In genomic region chr1:51074076-51074475, GRCm38 (mm10) we compare ENCODE assay signal across 27 mouse cellular contexts.
"Had no signal": no experiment of that assay in that cellular context is flagged by ENCODE, and none has a peak within 500 bp of the region (broad histone marks: within the 10 kb centered on the region; RNA-seq: fewer than 3 reads in every experiment).

No protein-coding gene starts in this region.

- H3K4me3 ChIP-seq: gastrocnemius, adult 2 months; heart, embryonic 10.5 days; heart, embryonic 12.5 days; hindbrain, embryonic 10.5 days; hindbrain, embryonic 13.5 days; hindbrain, embryonic 15.5 days; intestine, embryonic 15.5 days; left cerebral cortex, adult 2 months; limb, embryonic 10.5 days; limb, embryonic 12.5 days; liver, embryonic 13.5 days; liver, embryonic 15.5 days had no signal

- H3K4me2 ChIP-seq: heart, embryonic 12.5 days; hindbrain, embryonic 13.5 days; hindbrain, embryonic 15.5 days; intestine, embryonic 15.5 days; limb, embryonic 12.5 days; liver, embryonic 11.5 days; liver, embryonic 13.5 days; liver, embryonic 15.5 days had no signal

- H3K9ac ChIP-seq: heart, embryonic 12.5 days; hindbrain, embryonic 13.5 days; hindbrain, embryonic 15.5 days; intestine, embryonic 15.5 days; limb, embryonic 12.5 days; liver, embryonic 13.5 days; liver, embryonic 15.5 days had no signal

- H3K27me3 ChIP-seq: heart, embryonic 12.5 days; hindbrain, embryonic 13.5 days; hindbrain, embryonic 15.5 days; intestine, embryonic 15.5 days; limb, embryonic 12.5 days; liver, embryonic 13.5 days; liver, embryonic 15.5 days had no signal

- H3K4me1 ChIP-seq: heart, embryonic 10.5 days; heart, embryonic 12.5 days; intestine, embryonic 15.5 days; limb, embryonic 10.5 days; limb, embryonic 12.5 days; liver, embryonic 13.5 days; liver, embryonic 15.5 days had no signal

- ATAC-seq: inflammation-experienced regulatory T-cells, adult 6 months; intestine, embryonic 15.5 days; intestine, postnatal 0 days had no signal

- H3K27ac ChIP-seq: gastrocnemius, adult 2 months; heart, embryonic 10.5 days; hindbrain, embryonic 10.5 days; hindbrain, embryonic 13.5 days; hindbrain, embryonic 15.5 days; intestine, embryonic 15.5 days; limb, embryonic 10.5 days; limb, embryonic 12.5 days; liver, embryonic 13.5 days; liver, embryonic 15.5 days had no signal

- DNase-seq: gastrocnemius, adult 2 months; gastrocnemius, postnatal 10 days; gastrocnemius, postnatal 25 days; heart, adult 18-20 months; heart, postnatal 10 days; heart, postnatal 4 days; kidney, adult 18-20 months; kidney, adult 8-10 months; kidney, postnatal 10 days; kidney, postnatal 25 days; kidney, postnatal 4 days; layer of hippocampus, adult 9-11 months; liver; liver, embryonic 13.5 days had no signal

- H3K36me3 ChIP-seq: heart, embryonic 10.5 days; heart, embryonic 12.5 days; hindbrain, embryonic 10.5 days; hindbrain, embryonic 13.5 days; hindbrain, embryonic 15.5 days; intestine, embryonic 15.5 days; limb, embryonic 10.5 days; limb, embryonic 12.5 days; liver, embryonic 13.5 days; liver, embryonic 15.5 days had no signal

- H3K9me3 ChIP-seq: heart, embryonic 10.5 days; heart, embryonic 12.5 days; hindbrain, embryonic 10.5 days; hindbrain, embryonic 13.5 days; hindbrain, embryonic 15.5 days; intestine, embryonic 15.5 days; limb, embryonic 10.5 days; limb, embryonic 12.5 days; liver, embryonic 13.5 days; liver, embryonic 15.5 days had no signal
